Mouse (Mus musculus): ENCODE measurements around the gene Klre1.

- TF ChIP-seq CTCF (IDR thresholded peaks at IDR 0.05; ENCODE audit: low read depth), result no peak
- no peak for TF ChIP-seq EP300 (IDR thresholded peaks at IDR 0.05; ENCODE audit: low read depth)
Observed at GRCm38 (mm10) chr6:129581896-129582295, 4.2 kb downstream of the Klre1 start.
